Mouse (Mus musculus): ENCODE measurements at regions not wholly inside any gene's neighbourhood (a gene's known extent, or its start where the extent isn't known, plus 50 kb on each side); places are given as distances from the start of the nearest gene placed in this dataset.

DNA sequence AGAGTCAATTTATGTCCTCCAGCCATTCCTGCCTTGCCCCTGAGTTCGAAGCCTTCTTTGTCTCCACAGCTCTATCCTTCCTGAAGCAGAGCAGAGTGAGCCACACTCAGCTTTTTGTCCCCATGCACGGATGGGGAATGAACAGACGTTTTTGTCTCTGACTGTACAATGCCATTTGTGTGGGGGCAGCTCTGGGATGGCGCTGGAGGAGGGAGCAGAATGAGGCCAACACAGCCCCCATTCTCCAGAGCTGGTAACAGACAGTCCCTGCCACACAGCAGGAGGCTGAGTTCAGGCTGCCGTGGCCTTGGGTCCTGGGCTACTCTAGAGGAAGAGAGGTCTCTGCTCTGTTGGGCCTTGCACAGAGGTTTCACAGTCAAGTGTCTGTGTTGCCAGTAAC is 327.4 kb downstream of the H2al1j start:
- TF ChIP-seq POLR2A (IDR thresholded peaks at IDR 0.05; ENCODE audit: insufficient read depth, low read depth, low read length) (no peak), CTCF (IDR thresholded peaks at IDR 0.05; ENCODE audit: insufficient read depth, low read depth, low read length) (no peak)
